Mouse (Mus musculus): ENCODE results near the gene Exoc6.

DNA sequence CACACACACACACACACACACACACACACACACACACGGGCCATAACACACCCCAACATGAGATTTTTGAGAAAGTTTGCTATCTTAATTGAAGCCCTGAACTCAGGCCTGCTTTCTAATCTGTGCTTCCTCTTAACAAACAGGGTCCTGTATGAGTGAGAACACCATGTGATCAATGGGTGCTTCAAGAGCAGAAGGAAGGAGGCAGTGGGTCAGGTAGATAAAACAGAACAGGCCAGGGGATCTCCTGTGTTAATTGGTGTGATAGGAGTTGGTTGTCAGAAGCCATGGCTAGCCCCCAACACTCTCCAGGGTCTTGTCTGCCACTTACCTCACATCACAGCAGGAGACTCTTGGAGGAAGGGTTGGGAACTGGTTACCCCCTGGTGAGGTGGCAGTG, 165.8 kb downstream of the Exoc6 start:
- TF ChIP-seq CTCF (IDR thresholded peaks at IDR 0.05; ENCODE audit: borderline replicate concordance, control insufficient read depth, extremely low read depth, insufficient read depth, low read length, poor library complexity), result no peak
- TF ChIP-seq POLR2A (IDR thresholded peaks at IDR 0.05; ENCODE audit: control insufficient read depth, extremely low read depth, insufficient read depth, low read length, poor library complexity), result no peak
